Comparison of ENCODE assay signal across 28 mouse cellular contexts in the genomic region with DNA sequence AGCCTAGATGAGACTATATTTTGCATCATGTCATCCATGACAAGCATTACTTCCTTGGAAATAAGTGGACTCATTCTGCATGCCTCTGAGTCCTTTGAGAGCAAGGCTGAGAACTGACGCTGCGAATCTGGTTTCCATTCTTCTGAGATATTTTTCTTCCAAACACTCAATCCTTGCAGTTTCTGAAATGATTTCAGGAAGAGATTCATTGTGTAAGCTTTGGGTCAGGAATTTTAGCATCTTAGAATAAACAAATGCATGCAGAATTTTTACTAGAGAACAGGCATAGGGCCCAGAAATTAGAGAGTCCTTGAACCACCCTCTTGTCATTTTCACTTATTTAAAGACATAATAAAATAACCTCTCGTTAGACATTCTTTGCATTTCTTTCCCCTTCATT.
DNase-seq lines count a peak whose midpoint lies in the region; ATAC-seq and TF ChIP-seq lines count a peak whose summit lies in the region.
"Had no signal": no experiment of that assay in that cellular context is flagged by ENCODE, and none has a peak within 500 bp of the region (broad histone marks: within the 10 kb centered on the region; RNA-seq: fewer than 3 reads in every experiment).

No protein-coding gene starts in this region.

- H3K4me1 ChIP-seq in embryonic facial prominence, embryonic 14.5 days (ENCODE audit: control insufficient read depth, insufficient read depth, low read length): peaks cover 4% of the 10 kb centered on the region; the same call in 1 of the 2 replicates
- peaks cover 5% of the 10 kb centered on the region; the same call in 1 of the 2 replicates for H3K4me1 ChIP-seq in embryonic facial prominence, embryonic 10.5 days
- no peaks in the 10 kb centered on the region for H3K4me1 ChIP-seq in lung, embryonic 14.5 days (ENCODE audit: insufficient read depth)
- no peaks in the 10 kb centered on the region for H3K4me1 ChIP-seq in lung, adult 2 months (ENCODE audit: control insufficient read depth, insufficient read depth, low read length)
- H3K4me1 ChIP-seq in lung, embryonic 16.5 days (replicated peaks; ENCODE audit: control insufficient read depth, insufficient read depth, low read length): peaks cover 4% of the 10 kb centered on the region; the same call in 1 of the 2 replicates
- H3K4me1 ChIP-seq: embryonic facial prominence, embryonic 12.5 days; embryonic facial prominence, embryonic 15.5 days; forebrain, embryonic 12.5 days had no signal

- H3K9ac ChIP-seq in embryonic facial prominence, embryonic 14.5 days (ENCODE audit: low read depth, low read length): no peak overlapping the region
- H3K9ac ChIP-seq in lung, embryonic 14.5 days: no peak overlapping the region
- no peak overlapping the region for H3K9ac ChIP-seq in lung, embryonic 16.5 days (ENCODE audit: low read length)
- H3K9ac ChIP-seq: embryonic facial prominence, embryonic 12.5 days; embryonic facial prominence, embryonic 15.5 days; forebrain, embryonic 12.5 days had no signal

- peak; percentile 56 for DNase-seq in embryonic facial prominence, embryonic 14.5 days (ENCODE audit: low spot score)
- no peak for DNase-seq in embryonic facial prominence, embryonic 10.5 days (ENCODE audit: low spot score)
- DNase-seq in lung, embryonic 14.5 days: peak; percentile 39
- no peak for DNase-seq in lung, adult 2 months
- no peak for DNase-seq in lung, postnatal 14 days
- DNase-seq in NIH3T3 (ENCODE audit: low read depth): peak; percentile 73
- DNase-seq: adrenal gland, adult 2 months; adrenal gland, postnatal 10 days; adrenal gland, postnatal 25 days; B cell, adult 2 months; cerebellum, adult 11 months; cerebellum, adult 18-20 months; cerebellum, adult 8-10 months; cerebellum, adult 9-11 months; cerebellum, postnatal 14 days; cerebellum, postnatal 36 days; embryo, embryonic 11 days had no signal

- H3K27ac ChIP-seq in embryonic facial prominence, embryonic 14.5 days (replicated peaks; ENCODE audit: low read depth, low read length): no peak overlapping the region
- no peak overlapping the region for H3K27ac ChIP-seq in embryonic facial prominence, embryonic 10.5 days (replicated peaks)
- no peak overlapping the region for H3K27ac ChIP-seq in lung, embryonic 14.5 days (ENCODE audit: low read depth)
- peak overlapping the region; percentile 27; the same call in 1 of the 2 replicates for H3K27ac ChIP-seq in lung, embryonic 16.5 days (ENCODE audit: low read length)
- H3K27ac ChIP-seq: embryonic facial prominence, embryonic 12.5 days; embryonic facial prominence, embryonic 15.5 days; forebrain, embryonic 10.5 days; forebrain, embryonic 12.5 days had no signal

- no peak overlapping the region for H3K4me2 ChIP-seq in embryonic facial prominence, embryonic 14.5 days (ENCODE audit: low read depth, low read length)
- no peak overlapping the region for H3K4me2 ChIP-seq in lung, embryonic 14.5 days
- H3K4me2 ChIP-seq in lung, embryonic 16.5 days (ENCODE audit: low read depth, low read length): no peak overlapping the region
- H3K4me2 ChIP-seq: embryonic facial prominence, embryonic 12.5 days; embryonic facial prominence, embryonic 15.5 days; forebrain, embryonic 12.5 days had no signal

- TF ChIP-seq POLR2A in lung, adult 2 months (IDR thresholded peaks at IDR 0.05; ENCODE audit: borderline replicate concordance, extremely low read depth, low read depth, low read length): no peak

- no peak overlapping the region for H3K4me3 ChIP-seq in embryonic facial prominence, embryonic 14.5 days (ENCODE audit: low read depth, low read length)
- no peak overlapping the region for H3K4me3 ChIP-seq in embryonic facial prominence, embryonic 10.5 days
- H3K4me3 ChIP-seq in lung, embryonic 14.5 days (ENCODE audit: low read depth, low read length): no peak overlapping the region
- H3K4me3 ChIP-seq in lung, adult 2 months (replicated peaks; ENCODE audit: extremely low read depth, low read depth, low read length): no peak overlapping the region
- H3K4me3 ChIP-seq in lung, embryonic 16.5 days (ENCODE audit: low read length): no peak overlapping the region
- H3K4me3 ChIP-seq: embryonic facial prominence, embryonic 12.5 days; embryonic facial prominence, embryonic 15.5 days; erythroblast, embryonic 14.5 days; forebrain, embryonic 10.5 days; forebrain, embryonic 12.5 days had no signal

- no peaks in the 10 kb centered on the region for H3K36me3 ChIP-seq in embryonic facial prominence, embryonic 14.5 days (ENCODE audit: control insufficient read depth, insufficient read depth, low read length)
- no peaks in the 10 kb centered on the region for H3K36me3 ChIP-seq in embryonic facial prominence, embryonic 10.5 days (replicated peaks)
- H3K36me3 ChIP-seq in lung, embryonic 14.5 days (ENCODE audit: insufficient read depth): no peaks in the 10 kb centered on the region
- no peaks in the 10 kb centered on the region for H3K36me3 ChIP-seq in lung, embryonic 16.5 days (ENCODE audit: control insufficient read depth, insufficient read depth, low read length)
- H3K36me3 ChIP-seq: embryonic facial prominence, embryonic 12.5 days; embryonic facial prominence, embryonic 15.5 days; forebrain, embryonic 10.5 days; forebrain, embryonic 12.5 days; G1E had no signal

- WGBS in embryonic facial prominence, embryonic 14.5 days: 38% methylated on average over 3 of the region's 3 CpGs
- WGBS in embryonic facial prominence, embryonic 10.5 days: 83% methylated on average over 3 of the region's 3 CpGs
- 49% methylated on average over 3 of the region's 3 CpGs for WGBS in lung, embryonic 14.5 days
- 47% methylated on average over 3 of the region's 3 CpGs for WGBS in lung, adult 2 months
- 35% methylated on average over 3 of the region's 3 CpGs for WGBS in lung, embryonic 16.5 days

- no peak for ATAC-seq in embryonic facial prominence, embryonic 14.5 days (ENCODE audit: low read depth)
- ATAC-seq in lung, embryonic 14.5 days (ENCODE audit: insufficient read depth): no peak
- ATAC-seq in lung, embryonic 16.5 days (ENCODE audit: low read depth): peak; percentile 59
- ATAC-seq: CD4-positive, CD25-positive, alpha-beta regulatory T cell, adult 4 months; forebrain, embryonic 14.5 days; forebrain, embryonic 16.5 days had no signal

- TF ChIP-seq CTCF in lung, embryonic 14.5 days (IDR thresholded peaks at IDR 0.05; ENCODE audit: low read depth): no peak
- no peak for TF ChIP-seq CTCF in lung, adult 2 months (IDR thresholded peaks at IDR 0.05; ENCODE audit: insufficient read depth, low read length)

- H3K9me3 ChIP-seq in embryonic facial prominence, embryonic 14.5 days (ENCODE audit: control insufficient read depth, low read length): no peaks in the 10 kb centered on the region
- H3K9me3 ChIP-seq in embryonic facial prominence, embryonic 10.5 days: no peaks in the 10 kb centered on the region
- H3K9me3 ChIP-seq in lung, embryonic 14.5 days (ENCODE audit: low read depth, low read length): no peaks in the 10 kb centered on the region
- H3K9me3 ChIP-seq in lung, embryonic 16.5 days (ENCODE audit: control insufficient read depth, low read length): no peaks in the 10 kb centered on the region
- H3K9me3 ChIP-seq: embryonic facial prominence, embryonic 12.5 days; embryonic facial prominence, embryonic 15.5 days; forebrain, embryonic 10.5 days; forebrain, embryonic 12.5 days; G1E had no signal

- no peaks in the 10 kb centered on the region for H3K27me3 ChIP-seq in embryonic facial prominence, embryonic 14.5 days (replicated peaks; ENCODE audit: control insufficient read depth, insufficient read depth, low read length)
- no peaks in the 10 kb centered on the region for H3K27me3 ChIP-seq in embryonic facial prominence, embryonic 10.5 days (replicated peaks; ENCODE audit: low read depth, poor library complexity, severe bottlenecking)
- H3K27me3 ChIP-seq in lung, embryonic 14.5 days (ENCODE audit: insufficient read depth, low read length): no peaks in the 10 kb centered on the region
- no peaks in the 10 kb centered on the region for H3K27me3 ChIP-seq in lung, embryonic 16.5 days (ENCODE audit: control insufficient read depth, insufficient read depth, low read depth, low read length)
- H3K27me3 ChIP-seq: CH12.LX; embryonic facial prominence, embryonic 12.5 days; embryonic facial prominence, embryonic 15.5 days; forebrain, embryonic 12.5 days had no signal

Comparison
In these comparisons a context has a peak if more than half of its experiments do, and no peak if none do; other contexts are left out.
1. DNase-seq: peak in embryonic facial prominence, embryonic 14.5 days (single experiment), lung, embryonic 14.5 days (single experiment) and NIH3T3 (single experiment); none in embryonic facial prominence, embryonic 10.5 days (single experiment), lung, adult 2 months (single experiment) and lung, postnatal 14 days (single experiment).